Mouse (Mus musculus): ENCODE data around the gene Antxr1. TPM values are rescaled to one million over a fixed set of nuclear protein-coding genes. Genes with fewer than 3 reads are reported as not detected.

The Antxr1 gene
- polyA plus RNA-seq, 2 experiments, result 0.27 to 0.75 TPM

GRCm38 (mm10) chr6:87226315-87226714, 109.3 kb downstream of the Antxr1 start:
- no peak overlapping the region for H3K27ac ChIP-seq
- TF ChIP-seq CTCF (IDR thresholded peaks at IDR 0.05; ENCODE audit: low read depth) (no peak), EP300 (IDR thresholded peaks at IDR 0.05; ENCODE audit: low read depth) (no peak)
- no peak overlapping the region for H3K4me2 ChIP-seq (ENCODE audit: low read depth)
- no peak overlapping the region for H3K9ac ChIP-seq (replicated peaks)
- DNase-seq (ENCODE audit: low read depth in 3 of 3, low spot score in 3 of 3) (no peak), ATAC-seq (ENCODE audit: insufficient read depth) (no peak)
- 58% methylated on average over 4 of the region's 4 CpGs for WGBS (ENCODE audit: insufficient replicate concordance)
- H3K4me3 ChIP-seq (ENCODE audit: insufficient read depth in 1 of 2, low read depth in 2 of 2, low read length in 2 of 2), result no peak overlapping the region
- H3K36me3 ChIP-seq (replicated peaks; ENCODE audit: control insufficient read depth, insufficient read depth, low read depth), result no peaks in the 10 kb centered on the region
- H3K9me3 ChIP-seq (ENCODE audit: control insufficient read depth, low read length), result no peaks in the 10 kb centered on the region
- no peaks in the 10 kb centered on the region for H3K4me1 ChIP-seq (replicated peaks; ENCODE audit: control insufficient read depth in 2 of 2, insufficient read depth in 2 of 2, low read length in 1 of 2)
- no peaks in the 10 kb centered on the region for H3K27me3 ChIP-seq (ENCODE audit: control insufficient read depth, insufficient read depth, low read length)

GRCm38 (mm10) chr6:87225286-87225685, 110.3 kb downstream of the Antxr1 start:
- no peak overlapping the region for H3K9ac ChIP-seq (replicated peaks)
- no peaks in the 10 kb centered on the region for H3K36me3 ChIP-seq (replicated peaks; ENCODE audit: control insufficient read depth, insufficient read depth, low read depth)
- no peak overlapping the region for H3K4me3 ChIP-seq (ENCODE audit: insufficient read depth in 1 of 2, low read depth in 2 of 2, low read length in 2 of 2)
- H3K27ac ChIP-seq, result no peak overlapping the region
- no peaks in the 10 kb centered on the region for H3K4me1 ChIP-seq (replicated peaks; ENCODE audit: control insufficient read depth in 2 of 2, insufficient read depth in 2 of 2, low read length in 1 of 2)
- no peak for ATAC-seq (ENCODE audit: insufficient read depth)
- WGBS (ENCODE audit: insufficient replicate concordance), result 73% methylated on average over 1 of the region's 1 CpGs
- H3K4me2 ChIP-seq (ENCODE audit: low read depth), result no peak overlapping the region
- no peaks in the 10 kb centered on the region for H3K27me3 ChIP-seq (ENCODE audit: control insufficient read depth, insufficient read depth, low read length)
- H3K9me3 ChIP-seq (ENCODE audit: control insufficient read depth, low read length), result no peaks in the 10 kb centered on the region
- no peak for TF ChIP-seq EP300 (IDR thresholded peaks at IDR 0.05; ENCODE audit: low read depth)
- TF ChIP-seq CTCF (IDR thresholded peaks at IDR 0.05; ENCODE audit: low read depth), result no peak
- no peak for DNase-seq (ENCODE audit: low read depth in 3 of 3, low spot score in 3 of 3)

GRCm38 (mm10) chr6:87222854-87223631, 112.6 kb downstream of the Antxr1 start:
- Histone ChIP-seq H3K36me3 (replicated peaks; ENCODE audit: control insufficient read depth, insufficient read depth, low read depth) (no peaks in the 10 kb centered on the region), H3K27ac (no peak overlapping the region), H3K4me1 (replicated peaks; ENCODE audit: control insufficient read depth in 2 of 2, insufficient read depth in 2 of 2, low read length in 1 of 2) (no peaks in the 10 kb centered on the region), H3K9ac (replicated peaks) (no peak overlapping the region), H3K4me2 (ENCODE audit: low read depth) (no peak overlapping the region), H3K27me3 (ENCODE audit: control insufficient read depth, insufficient read depth, low read length) (no peaks in the 10 kb centered on the region), H3K4me3 (ENCODE audit: insufficient read depth in 1 of 2, low read depth in 2 of 2, low read length in 2 of 2) (no peak overlapping the region), H3K9me3 (ENCODE audit: control insufficient read depth, low read length) (no peaks in the 10 kb centered on the region)
- no peak for ATAC-seq (ENCODE audit: insufficient read depth)
- 65% methylated on average over 10 of the region's 10 CpGs for WGBS (ENCODE audit: insufficient replicate concordance)
- DNase-seq (ENCODE audit: low read depth in 3 of 3, low spot score in 3 of 3), result no peak
- TF ChIP-seq EP300 (IDR thresholded peaks at IDR 0.05; ENCODE audit: low read depth) (no peak), CTCF (IDR thresholded peaks at IDR 0.05; ENCODE audit: low read depth) (no peak)

- ATAC-seq (ENCODE audit: insufficient read depth), result no peak
- DNase-seq (ENCODE audit: low read depth in 3 of 3, low spot score in 3 of 3), result no peak
- 0 out of 4 replicates have a peak, but pooled peaks cover 0 to 2% of the 10 kb centered on the region in 2 experiments for H3K4me1 ChIP-seq (replicated peaks; ENCODE audit: control insufficient read depth in 2 of 2, insufficient read depth in 2 of 2, low read length in 1 of 2)
- no peak overlapping the region for H3K27ac ChIP-seq
- WGBS (ENCODE audit: insufficient replicate concordance), result 55% methylated on average over 13 of the region's 13 CpGs
- H3K9me3 ChIP-seq (ENCODE audit: control insufficient read depth, low read length), result no peaks in the 10 kb centered on the region
- TF ChIP-seq CTCF (IDR thresholded peaks at IDR 0.05; ENCODE audit: low read depth) (no peak), EP300 (IDR thresholded peaks at IDR 0.05; ENCODE audit: low read depth) (no peak)
- H3K4me3 ChIP-seq (ENCODE audit: insufficient read depth in 1 of 2, low read depth in 2 of 2, low read length in 2 of 2), result no peak overlapping the region
- no peak overlapping the region for H3K4me2 ChIP-seq (ENCODE audit: low read depth)
- H3K27me3 ChIP-seq (ENCODE audit: control insufficient read depth, insufficient read depth, low read length), result no peaks in the 10 kb centered on the region
- H3K9ac ChIP-seq (replicated peaks), result no peak overlapping the region
- H3K36me3 ChIP-seq (replicated peaks; ENCODE audit: control insufficient read depth, insufficient read depth, low read depth), result no peaks in the 10 kb centered on the region
Measured at GRCm38 (mm10) chr6:87219061-87219992, 116.3 kb downstream of the Antxr1 start.

GRCm38 (mm10) chr6:87216114-87216591, 119.5 kb downstream of the Antxr1 start:
- no peak overlapping the region for H3K4me2 ChIP-seq (ENCODE audit: low read depth)
- H3K27me3 ChIP-seq (ENCODE audit: control insufficient read depth, insufficient read depth, low read length), result no peaks in the 10 kb centered on the region
- DNase-seq (ENCODE audit: low read depth in 3 of 3, low spot score in 3 of 3) (no peak), ATAC-seq (ENCODE audit: insufficient read depth) (no peak)
- no peak overlapping the region for H3K4me3 ChIP-seq (ENCODE audit: insufficient read depth in 1 of 2, low read depth in 2 of 2, low read length in 2 of 2)
- no peaks in the 10 kb centered on the region for H3K36me3 ChIP-seq (replicated peaks; ENCODE audit: control insufficient read depth, insufficient read depth, low read depth)
- 0 out of 4 replicates have a peak, but pooled peaks cover 0 to 2% of the 10 kb centered on the region in 2 experiments for H3K4me1 ChIP-seq (replicated peaks; ENCODE audit: control insufficient read depth in 2 of 2, insufficient read depth in 2 of 2, low read length in 1 of 2)
- TF ChIP-seq CTCF (IDR thresholded peaks at IDR 0.05; ENCODE audit: low read depth) (peak; percentile 12; the same call in 1 of the 2 replicates), EP300 (IDR thresholded peaks at IDR 0.05; ENCODE audit: low read depth) (no peak)
- H3K27ac ChIP-seq, result no peak overlapping the region
- no peak overlapping the region for H3K9ac ChIP-seq (replicated peaks)
- no peaks in the 10 kb centered on the region for H3K9me3 ChIP-seq (ENCODE audit: control insufficient read depth, low read length)
- 46% methylated on average over 2 of the region's 2 CpGs for WGBS (ENCODE audit: insufficient replicate concordance)

Measured in liver, embryonic 14.5 days (tissue).